Mouse (Mus musculus): ENCODE data around the gene Pias3. TPM values are rescaled to one million over a fixed set of nuclear protein-coding genes. Genes with fewer than 3 reads are reported as not detected.
"Not testable (repeated sequence)": the region's sequence is repeated elsewhere in the genome, so short reads cannot be mapped to it uniquely, and the experiment has no call there.

Pias3 gene
- total and polyA plus RNA-seq, 2 experiments: 1.7 to 8.1 TPM

DNA sequence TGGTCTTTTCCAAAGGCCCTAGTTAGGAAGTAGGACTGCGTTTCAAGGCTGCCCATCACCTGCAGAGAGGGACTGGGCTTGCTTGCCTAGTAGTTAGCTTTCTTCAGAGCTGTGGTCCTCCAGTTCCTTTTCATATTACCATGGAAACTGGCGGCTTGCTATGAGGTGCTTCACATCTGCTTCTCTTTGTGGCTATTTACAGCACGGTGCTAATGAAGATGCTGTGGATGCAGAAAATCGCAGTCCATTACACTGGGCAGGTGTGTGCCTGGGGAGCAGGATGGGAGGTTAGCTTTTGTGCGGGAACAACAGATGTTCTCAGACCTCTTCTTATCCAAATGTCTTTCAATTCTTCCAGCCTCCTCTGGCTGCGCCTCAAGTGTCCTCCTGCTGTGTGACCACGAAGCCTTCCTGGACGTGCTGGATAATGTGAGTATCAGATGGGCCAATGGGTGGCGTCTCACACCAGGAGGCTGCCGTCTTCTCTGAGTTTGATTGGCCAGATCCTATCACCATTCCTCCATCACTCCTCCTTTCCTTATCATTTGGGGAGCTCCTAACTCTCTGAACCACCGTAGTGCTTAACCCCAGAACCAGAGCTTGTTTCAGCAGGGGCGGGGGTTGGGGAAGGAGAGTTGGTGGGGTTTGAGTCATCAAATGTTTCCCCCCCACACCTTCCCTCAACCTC lies 15.8 kb upstream of the Pias3 start:
- Histone ChIP-seq H3K9ac (ENCODE audit: low read depth, low read length) (no peak overlapping the region), H3K4me3 (ENCODE audit: insufficient read depth, low read depth, low read length) (no peak overlapping the region), H3K36me3 (ENCODE audit: control insufficient read depth, insufficient read depth, low read length) (no peaks in the 10 kb centered on the region), H3K27ac (replicated peaks; ENCODE audit: insufficient read depth, low read depth, low read length) (no peak overlapping the region), H3K4me1 (ENCODE audit: control insufficient read depth, insufficient read depth, low read length) (no peaks in the 10 kb centered on the region), H3K27me3 (ENCODE audit: control insufficient read depth, insufficient read depth, low read length) (peaks cover 7% of the 10 kb centered on the region; the same call in 1 of the 2 replicates), H3K79me2 (ENCODE audit: control insufficient read depth, insufficient read depth, low read length) (no peaks in the 10 kb centered on the region)
- 44% methylated on average over 12 of the region's 12 CpGs for WGBS
- no peak for DNase-seq (ENCODE audit: extremely low read depth, low read depth, low spot score)
- TF ChIP-seq CTCF (IDR thresholded peaks at IDR 0.05; ENCODE audit: low read depth, low read length) (no peak), POLR2A (IDR thresholded peaks at IDR 0.05; ENCODE audit: extremely low read depth, insufficient read depth, low read length) (no peak)

DNA sequence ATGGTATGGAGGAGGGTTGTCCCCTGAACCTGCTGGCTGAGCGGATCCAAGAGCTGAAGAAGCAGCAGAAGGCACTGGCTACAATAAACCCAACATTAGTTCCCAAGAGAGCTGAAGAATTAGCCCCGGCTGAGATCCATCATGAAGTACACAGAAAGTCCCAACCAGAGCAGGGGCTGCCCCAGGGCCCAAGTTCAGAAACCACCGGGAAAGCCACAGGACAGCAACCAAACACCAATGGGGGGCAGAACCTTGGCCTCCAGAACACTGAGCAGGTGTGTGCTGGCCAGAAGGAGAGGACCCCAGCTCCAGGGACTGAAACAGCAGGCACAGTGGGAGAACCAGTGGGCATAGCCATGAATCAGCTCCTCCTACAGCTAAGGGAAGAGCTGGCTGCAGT lies 12.7 kb upstream of the Pias3 start:
- 89% methylated on average over 3 of the region's 3 CpGs for WGBS
- Histone ChIP-seq H3K36me3 (ENCODE audit: control insufficient read depth, insufficient read depth, low read length) (no peaks in the 10 kb centered on the region), H3K27me3 (ENCODE audit: control insufficient read depth, insufficient read depth, low read length) (peaks cover 9% of the 10 kb centered on the region; the same call in 1 of the 2 replicates), H3K4me1 (ENCODE audit: control insufficient read depth, insufficient read depth, low read length) (no peaks in the 10 kb centered on the region), H3K9ac (ENCODE audit: low read depth, low read length) (no peak overlapping the region), H3K4me3 (ENCODE audit: insufficient read depth, low read depth, low read length) (no peak overlapping the region), H3K27ac (replicated peaks; ENCODE audit: insufficient read depth, low read depth, low read length) (no peak overlapping the region), H3K79me2 (ENCODE audit: control insufficient read depth, insufficient read depth, low read length) (no peaks in the 10 kb centered on the region)
- TF ChIP-seq CTCF (IDR thresholded peaks at IDR 0.05; ENCODE audit: low read depth, low read length) (no peak), POLR2A (IDR thresholded peaks at IDR 0.05; ENCODE audit: extremely low read depth, insufficient read depth, low read length) (no peak)
- no peak for DNase-seq (ENCODE audit: extremely low read depth, low read depth, low spot score)

DNA sequence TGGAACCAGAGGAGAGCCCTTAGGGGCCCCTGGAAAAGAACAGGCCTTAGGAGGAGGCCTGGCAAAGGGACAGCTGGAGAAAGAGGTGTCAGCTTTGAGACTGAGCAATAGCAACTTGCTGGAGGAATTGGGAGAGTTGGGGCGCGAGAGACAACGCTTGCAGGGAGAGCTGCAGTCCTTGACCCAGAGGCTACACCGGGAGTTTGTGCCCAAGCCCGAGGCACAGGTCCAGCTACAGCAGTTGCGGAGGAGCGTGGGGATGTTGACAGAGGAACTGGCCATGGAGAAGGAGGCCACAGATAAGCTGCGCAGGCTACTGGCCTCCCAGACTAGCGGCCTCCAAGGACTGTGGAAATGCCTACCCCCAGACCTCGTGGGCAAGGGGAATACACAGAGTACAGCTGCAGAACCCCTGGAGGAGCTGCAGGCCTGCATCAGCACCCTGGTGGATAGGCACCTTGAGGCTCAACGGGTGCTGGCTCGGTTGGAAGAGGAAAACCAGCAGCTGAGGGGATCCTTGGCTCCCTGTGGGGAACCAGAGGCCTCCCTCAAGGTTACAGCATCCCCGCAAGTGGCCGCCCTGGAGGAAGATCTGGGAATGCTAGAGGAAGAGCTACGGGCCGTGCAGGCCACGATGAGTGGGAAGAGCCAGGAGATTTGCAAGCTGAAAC lies 11.9 kb upstream of the Pias3 start:
- H3K27me3 ChIP-seq (ENCODE audit: control insufficient read depth, insufficient read depth, low read length): peaks cover 9% of the 10 kb centered on the region; the same call in 1 of the 2 replicates

DNA sequence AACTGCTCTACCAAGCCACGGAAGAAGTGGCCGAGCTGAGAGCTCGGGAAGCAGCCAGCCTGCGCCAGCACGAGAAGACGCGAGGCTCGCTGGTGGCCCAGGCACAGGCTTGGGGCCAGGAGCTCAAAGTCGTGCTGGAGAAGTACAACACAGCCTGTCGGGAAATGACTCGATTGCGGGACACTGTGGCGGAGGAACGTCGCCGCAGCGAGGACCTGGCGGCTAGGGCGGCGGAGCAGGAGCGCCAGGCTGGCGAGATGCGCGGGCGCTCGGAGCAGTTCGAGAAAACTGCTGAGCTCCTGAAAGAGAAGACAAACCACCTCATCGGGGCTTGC lies 11.4 kb upstream of the Pias3 start:
- no peaks in the 10 kb centered on the region for H3K36me3 ChIP-seq (ENCODE audit: control insufficient read depth, insufficient read depth, low read length)
- H3K27me3 ChIP-seq (ENCODE audit: control insufficient read depth, insufficient read depth, low read length): peaks cover 7% of the 10 kb centered on the region; the same call in 1 of the 2 replicates
- no peaks in the 10 kb centered on the region for H3K79me2 ChIP-seq (ENCODE audit: control insufficient read depth, insufficient read depth, low read length)
- DNase-seq (ENCODE audit: extremely low read depth, low read depth, low spot score): no peak
- 21% methylated on average over 28 of the region's 28 CpGs for WGBS
- no peak overlapping the region for H3K27ac ChIP-seq (replicated peaks; ENCODE audit: insufficient read depth, low read depth, low read length)
- TF ChIP-seq POLR2A (IDR thresholded peaks at IDR 0.05; ENCODE audit: extremely low read depth, insufficient read depth, low read length) (no peak), CTCF (IDR thresholded peaks at IDR 0.05; ENCODE audit: low read depth, low read length) (no peak)
- no peak overlapping the region for H3K9ac ChIP-seq (ENCODE audit: low read depth, low read length)
- H3K4me3 ChIP-seq (ENCODE audit: insufficient read depth, low read depth, low read length): no peak overlapping the region; the same call in 1 of the 2 replicates
- H3K4me1 ChIP-seq (ENCODE audit: control insufficient read depth, insufficient read depth, low read length): no peaks in the 10 kb centered on the region

More for the DNA sequence above, 11.9 kb upstream of the Pias3 start:
- Histone ChIP-seq H3K27ac (replicated peaks; ENCODE audit: insufficient read depth, low read depth, low read length) (no peak overlapping the region), H3K36me3 (ENCODE audit: control insufficient read depth, insufficient read depth, low read length) (no peaks in the 10 kb centered on the region), H3K79me2 (ENCODE audit: control insufficient read depth, insufficient read depth, low read length) (no peaks in the 10 kb centered on the region), H3K9ac (ENCODE audit: low read depth, low read length) (no peak overlapping the region), H3K4me1 (ENCODE audit: control insufficient read depth, insufficient read depth, low read length) (no peaks in the 10 kb centered on the region), H3K4me3 (ENCODE audit: insufficient read depth, low read depth, low read length) (no peak overlapping the region; the same call in 1 of the 2 replicates)
- DNase-seq (ENCODE audit: extremely low read depth, low read depth, low spot score): no peak
- TF ChIP-seq POLR2A (IDR thresholded peaks at IDR 0.05; ENCODE audit: extremely low read depth, insufficient read depth, low read length): no peak
- TF ChIP-seq CTCF (IDR thresholded peaks at IDR 0.05; ENCODE audit: low read depth, low read length): no peak
- 50% methylated on average over 17 of the region's 17 CpGs for WGBS

DNA sequence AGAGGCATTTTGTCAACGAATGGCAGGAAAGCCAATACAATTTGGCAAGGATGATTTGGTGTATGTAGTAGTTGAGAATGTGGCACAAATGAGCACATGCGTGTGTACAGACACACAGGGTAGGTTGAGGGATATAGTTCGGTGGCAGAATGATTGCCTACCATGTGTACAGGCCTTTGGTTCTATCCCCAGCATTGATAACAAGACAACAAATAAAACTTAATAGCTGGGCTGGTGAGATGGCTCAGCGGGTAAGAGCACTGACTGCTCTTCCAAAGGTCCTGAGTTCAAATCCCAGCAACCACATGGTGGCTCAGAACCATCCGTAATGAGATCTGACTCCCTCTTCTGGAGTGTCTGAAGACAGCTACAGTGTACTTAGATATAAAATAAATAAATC lies 10.1 kb upstream of the Pias3 start:
- H3K4me1 ChIP-seq (ENCODE audit: control insufficient read depth, insufficient read depth, low read length); H3K4me3 ChIP-seq (ENCODE audit: insufficient read depth, low read depth, low read length); H3K27me3 ChIP-seq (ENCODE audit: control insufficient read depth, insufficient read depth, low read length); H3K36me3 ChIP-seq (ENCODE audit: control insufficient read depth, insufficient read depth, low read length); H3K27ac ChIP-seq (replicated peaks; ENCODE audit: insufficient read depth, low read depth, low read length); DNase-seq (ENCODE audit: extremely low read depth, low read depth, low spot score); H3K9ac ChIP-seq (ENCODE audit: low read depth, low read length); H3K79me2 ChIP-seq (ENCODE audit: control insufficient read depth, insufficient read depth, low read length): not testable (repeated sequence)
- 95% methylated on average over 5 of the region's 5 CpGs for WGBS

DNA sequence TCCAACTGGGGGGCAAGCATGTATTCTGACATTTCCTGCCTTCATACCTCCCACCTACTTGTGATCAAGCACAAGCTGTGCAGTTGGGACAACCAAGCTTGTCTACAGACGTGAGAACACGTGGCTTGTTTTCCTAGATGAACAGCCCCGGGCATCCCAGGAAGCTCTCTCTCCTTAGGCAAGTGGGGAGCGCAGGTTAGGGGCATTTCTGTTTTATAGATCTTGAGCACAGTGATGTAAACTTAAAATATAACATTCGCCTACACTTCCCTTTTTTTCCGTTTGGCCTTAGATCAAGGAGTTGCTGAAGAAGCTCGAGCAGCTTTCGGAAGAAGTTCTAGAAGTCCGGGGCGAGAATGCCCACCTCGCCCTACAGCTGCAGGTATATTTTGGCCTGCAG lies 7.3 kb upstream of the Pias3 start:
- Histone ChIP-seq H3K9ac (ENCODE audit: low read depth, low read length) (no peak overlapping the region), H3K27me3 (ENCODE audit: control insufficient read depth, insufficient read depth, low read length) (0 out of 2 replicates have a peak, but pooled peaks cover 4% of the 10 kb centered on the region), H3K27ac (replicated peaks; ENCODE audit: insufficient read depth, low read depth, low read length) (no peak overlapping the region), H3K79me2 (ENCODE audit: control insufficient read depth, insufficient read depth, low read length) (no peaks in the 10 kb centered on the region), H3K36me3 (ENCODE audit: control insufficient read depth, insufficient read depth, low read length) (no peaks in the 10 kb centered on the region), H3K4me1 (ENCODE audit: control insufficient read depth, insufficient read depth, low read length) (0 out of 2 replicates have a peak, but pooled peaks cover 2% of the 10 kb centered on the region), H3K4me3 (ENCODE audit: insufficient read depth, low read depth, low read length) (no peak overlapping the region)
- 83% methylated on average over 11 of the region's 11 CpGs for WGBS
- TF ChIP-seq POLR2A (IDR thresholded peaks at IDR 0.05; ENCODE audit: extremely low read depth, insufficient read depth, low read length) (no peak), CTCF (IDR thresholded peaks at IDR 0.05; ENCODE audit: low read depth, low read length) (no peak)
- no peak for DNase-seq (ENCODE audit: extremely low read depth, low read depth, low spot score)

Data from liver, adult 2 months (tissue).